Mouse (Mus musculus) yolk sac, embryonic 10.5 days (tissue): ENCODE data around the gene Tnrc6b.
A peak's percentile ranks its signal among the peaks of the same experiment; 100 is the strongest.

ENCODE experiments used
- DNase-seq: peaks from one replicate; pipeline ENCODE4 v3.0.0-alpha.2; 2017; ENCODE audit warnings: low spot score

The Tnrc6b gene

GRCm38 (mm10) chr15:80792556-80792955, 81.4 kb downstream of the Tnrc6b start:
- no peak for DNase-seq

GRCm38 (mm10) chr15:80795076-80795475, 84.0 kb downstream of the Tnrc6b start:
- no peak for DNase-seq

DNA sequence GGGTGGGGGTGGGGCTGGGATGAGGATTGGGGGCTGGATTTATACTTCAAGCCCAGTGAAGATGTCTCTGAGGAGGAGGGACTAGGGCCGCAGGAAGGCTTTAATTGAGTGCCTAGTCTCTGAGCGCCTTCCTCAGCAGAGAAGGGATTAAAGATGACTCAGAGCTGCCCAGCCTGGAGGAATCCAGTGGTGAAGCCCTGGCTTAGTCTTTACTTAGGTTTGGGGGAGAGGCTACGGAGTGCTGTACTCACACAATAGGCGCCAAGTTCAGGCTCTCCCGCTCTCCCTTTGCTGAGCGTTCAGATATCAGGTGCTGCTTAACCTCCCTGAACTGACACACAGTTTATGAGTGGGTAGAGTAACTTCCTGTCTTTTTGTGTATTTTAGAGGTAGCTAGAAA, 86.6 kb downstream of the Tnrc6b start:
- DNase-seq, result peak; percentile 50

DNA sequence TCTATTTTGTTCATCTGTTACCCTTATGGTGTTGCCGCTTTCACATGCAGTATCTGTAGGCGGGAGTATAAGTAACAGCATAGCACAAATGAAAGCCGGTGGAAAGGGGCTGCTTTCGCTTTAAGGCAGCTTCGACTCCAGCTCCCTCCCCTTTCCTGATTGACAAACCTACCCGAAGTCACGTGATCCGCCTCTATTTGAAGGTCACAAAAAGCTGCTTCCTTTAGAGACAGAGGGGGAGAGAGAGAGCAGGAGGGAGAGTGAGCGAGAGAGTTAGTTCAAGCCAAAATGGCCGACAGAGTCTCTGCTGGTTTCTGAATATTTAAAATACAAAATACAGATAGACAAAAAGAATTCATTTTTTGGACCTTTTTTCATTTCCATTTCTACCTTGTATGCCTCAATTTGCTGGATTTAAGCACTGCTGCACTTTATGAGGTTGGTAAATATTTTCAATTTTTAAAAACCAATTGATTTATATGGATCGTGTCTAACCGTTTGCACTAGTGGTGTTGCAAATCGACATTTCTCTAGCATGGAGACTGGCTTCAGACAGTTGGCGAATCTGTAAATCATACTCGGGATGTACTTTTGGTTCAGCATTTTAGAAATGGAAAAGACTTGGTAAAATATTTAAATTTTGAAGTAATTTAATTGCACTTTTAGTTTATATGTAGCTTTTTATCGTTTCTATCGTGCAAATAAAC, 87.4 kb downstream of the Tnrc6b start:
- DNase-seq, result peak; percentile 93

DNA sequence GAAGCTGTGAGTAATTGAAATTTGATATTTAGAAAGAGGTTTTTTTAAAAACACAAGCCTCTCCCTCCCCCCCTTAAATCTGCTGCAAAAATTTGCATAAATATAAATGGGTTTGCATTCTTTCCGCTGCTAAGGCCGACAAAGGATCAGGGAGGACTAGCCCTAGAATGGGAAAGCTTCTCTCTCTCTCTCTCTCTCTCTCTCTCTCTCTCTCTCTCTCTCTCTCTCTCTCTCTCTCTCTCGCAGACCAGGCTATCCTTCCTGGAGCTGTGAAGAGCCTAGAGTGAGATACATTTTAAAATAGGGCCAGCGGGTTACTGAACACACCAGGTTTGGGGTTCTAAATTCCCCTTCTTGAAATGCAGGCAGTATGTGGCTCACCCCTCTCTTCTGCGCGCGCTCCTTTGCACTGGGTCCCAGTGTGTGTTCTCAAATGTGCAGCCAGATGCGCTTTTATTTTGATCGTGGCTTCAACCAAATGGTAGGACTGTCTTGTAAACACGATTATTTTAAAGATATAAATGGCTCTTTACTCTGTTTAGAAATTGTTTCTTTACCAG, 88.0 kb downstream of the Tnrc6b start:
- DNase-seq, result peak; percentile 58

GRCm38 (mm10) chr15:80799634-80800137, 88.6 kb downstream of the Tnrc6b start:
- DNase-seq, result peak; percentile 62

DNA sequence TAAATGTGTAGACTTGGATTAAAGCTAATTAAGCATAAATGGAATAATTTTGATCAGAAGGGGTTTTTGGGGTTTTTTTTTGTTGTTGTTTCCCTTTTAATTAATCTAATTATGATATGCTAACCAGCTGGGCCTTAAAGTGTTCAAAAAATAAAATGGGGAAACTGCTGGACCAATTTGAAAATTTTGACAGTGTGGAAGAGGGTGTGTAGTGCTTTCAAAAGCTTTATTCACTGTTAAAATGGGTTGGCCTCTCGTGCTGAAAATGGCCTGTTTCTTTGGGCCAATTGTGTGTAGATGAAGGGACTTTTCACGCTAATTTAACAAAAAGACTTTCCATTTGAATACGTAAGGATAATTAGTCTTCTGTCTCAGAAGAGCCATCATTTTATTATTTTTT, 89.1 kb downstream of the Tnrc6b start:
- DNase-seq, result no peak

- no peak for DNase-seq
Observed at GRCm38 (mm10) chr15:80800765-80801164, 89.7 kb downstream of the Tnrc6b start.

GRCm38 (mm10) chr15:80801597-80801996, 90.5 kb downstream of the Tnrc6b start:
- no peak for DNase-seq

DNA sequence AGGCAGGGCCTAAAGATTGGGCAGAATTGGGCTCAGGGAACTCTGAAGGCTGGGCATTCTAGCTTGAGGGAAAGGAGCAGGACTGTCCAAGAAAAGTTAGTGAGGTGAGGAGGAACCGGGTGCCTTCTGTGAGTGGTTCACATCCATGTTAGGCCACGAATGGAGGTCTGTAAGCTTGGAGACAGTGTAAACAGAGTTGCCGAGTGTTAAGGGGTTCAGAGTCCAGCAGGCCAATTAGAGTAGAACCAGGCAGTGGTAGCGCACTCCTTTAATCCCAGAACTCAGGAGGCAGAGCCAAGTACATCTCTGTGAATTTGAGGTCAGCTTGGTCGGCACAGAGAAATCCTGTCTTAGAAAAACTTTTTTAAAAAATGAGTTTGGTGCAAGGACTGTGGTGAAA, 96.0 kb downstream of the Tnrc6b start:
- DNase-seq, result peak; percentile 40

DNA sequence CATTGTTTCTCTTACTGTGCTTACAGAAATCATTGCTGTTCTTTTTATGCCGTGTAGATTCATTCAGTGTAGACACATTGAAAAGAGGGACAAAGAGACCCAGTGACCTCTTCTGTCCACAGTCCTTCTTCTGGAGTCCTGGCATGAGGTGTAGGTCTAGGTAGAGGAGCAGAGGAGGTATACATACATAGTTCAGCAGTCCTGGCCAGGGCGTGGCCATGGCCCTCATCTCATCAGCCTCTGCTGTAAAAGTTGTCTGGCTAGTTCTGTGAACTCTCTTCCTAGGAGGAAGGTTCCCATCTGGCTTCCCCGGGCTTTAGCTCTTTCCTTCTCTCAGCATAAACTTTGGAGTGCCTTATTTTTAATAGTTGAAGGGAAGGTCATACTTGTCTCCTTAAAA, 99.1 kb downstream of the Tnrc6b start:
- DNase-seq, result no peak

GRCm38 (mm10) chr15:80812840-80813239, 101.7 kb downstream of the Tnrc6b start:
- DNase-seq, result no peak

- DNase-seq, result no peak
Observed at GRCm38 (mm10) chr15:80814792-80815191, 103.7 kb downstream of the Tnrc6b start.

- no peak for DNase-seq
Observed at GRCm38 (mm10) chr15:80822276-80822675, 111.2 kb downstream of the Tnrc6b start.

- DNase-seq, result no peak
Observed at GRCm38 (mm10) chr15:80831170-80831569, 120.1 kb downstream of the Tnrc6b start.

DNA sequence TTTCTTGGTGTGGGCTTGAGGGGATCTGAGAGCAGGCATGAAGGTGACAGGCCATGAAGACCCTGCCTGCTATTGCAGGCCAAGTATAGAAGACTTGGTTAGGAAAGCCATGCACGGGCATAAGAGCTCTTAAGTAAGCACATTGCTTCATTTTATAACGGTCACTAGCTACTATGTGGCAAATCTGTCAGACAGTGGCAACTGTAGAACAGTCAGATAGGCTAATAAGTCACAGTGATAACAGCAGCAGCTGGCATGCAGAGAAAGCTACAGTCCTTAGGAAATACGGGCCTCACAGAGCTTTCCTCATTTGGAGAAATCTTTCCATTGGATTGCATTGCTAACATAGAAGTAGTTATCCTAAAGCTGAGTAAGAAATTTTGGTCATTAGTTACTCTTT, 121.7 kb downstream of the Tnrc6b start:
- no peak for DNase-seq

DNA sequence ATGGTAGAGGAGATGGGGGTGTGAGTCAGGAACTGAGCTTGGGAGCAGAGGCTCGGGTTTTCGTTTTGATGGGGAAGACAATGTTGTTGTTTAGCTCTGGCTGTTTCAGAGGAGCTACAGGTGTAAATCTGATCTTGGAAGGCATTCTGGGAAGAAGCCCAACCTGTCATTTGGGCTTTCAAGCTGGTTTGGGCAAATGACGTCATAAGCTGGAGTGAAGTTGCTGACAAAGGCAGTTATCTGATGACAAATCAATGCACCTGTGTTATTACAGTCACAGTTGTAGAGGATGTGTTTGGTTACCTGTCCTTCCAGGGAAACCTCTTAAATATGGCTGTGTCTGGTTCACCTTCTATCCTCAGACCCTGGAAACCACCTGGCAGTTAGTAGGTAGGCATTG, 125.1 kb downstream of the Tnrc6b start:
- no peak for DNase-seq

- no peak for DNase-seq
Observed at GRCm38 (mm10) chr15:80838836-80839235, 127.7 kb downstream of the Tnrc6b start.

DNA sequence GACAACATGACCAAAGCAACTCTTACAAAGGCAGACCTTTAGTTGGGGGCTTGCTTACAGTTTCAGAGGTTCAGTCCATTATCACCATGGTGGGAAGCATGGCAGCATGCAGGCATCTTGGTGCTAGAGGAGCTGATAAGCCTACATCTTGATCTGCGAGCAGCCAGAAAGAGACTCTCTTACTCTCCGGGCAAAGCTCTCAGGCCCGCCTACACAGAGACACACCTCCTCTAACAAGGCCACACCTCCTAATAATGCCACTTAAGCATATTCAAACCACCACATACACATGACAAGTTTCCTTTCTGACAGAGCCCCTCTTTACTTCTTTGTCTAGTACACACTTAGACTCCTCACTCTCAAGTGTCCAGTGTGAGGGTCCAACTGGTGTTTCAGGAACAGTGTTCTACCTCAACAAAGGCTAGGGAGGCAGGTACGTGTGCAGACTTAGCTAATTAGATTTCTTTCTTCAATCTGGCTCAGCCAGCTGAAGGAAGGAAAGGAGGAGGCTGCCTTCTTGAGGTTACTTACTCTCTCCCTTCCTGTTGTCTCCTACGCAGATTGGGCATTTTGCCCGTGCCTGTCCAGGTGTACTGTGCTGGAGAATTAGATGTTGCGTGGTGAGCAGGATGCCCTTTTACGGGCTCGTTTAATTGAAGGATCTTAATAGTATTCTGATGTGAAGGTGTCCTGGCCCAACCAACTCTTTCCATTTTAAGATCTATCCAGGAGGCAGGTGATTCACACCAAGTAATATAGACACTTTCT, 128.7 kb downstream of the Tnrc6b start:
- no peak for DNase-seq

- DNase-seq, result no peak
Observed at GRCm38 (mm10) chr15:80844262-80844661, 133.1 kb downstream of the Tnrc6b start.

DNA sequence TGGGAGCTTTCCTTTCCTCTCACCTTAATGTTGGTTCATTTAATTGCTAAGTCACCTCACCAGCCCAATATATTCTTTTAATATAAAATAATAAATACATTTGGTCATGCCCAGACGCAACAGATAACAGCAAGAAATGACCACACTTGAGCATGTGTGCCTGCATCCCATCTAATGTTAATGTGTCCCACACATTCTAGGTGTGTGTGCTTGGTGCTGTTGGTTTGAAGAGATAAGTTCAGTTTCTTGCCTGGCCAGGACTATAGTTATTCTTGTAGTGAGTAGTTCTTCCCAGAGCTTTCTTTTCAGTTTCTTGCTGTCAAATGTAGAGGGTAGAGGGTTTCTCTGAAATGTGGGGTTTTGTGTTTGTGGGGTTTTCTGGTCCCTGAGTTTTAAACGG, 133.8 kb downstream of the Tnrc6b start:
- no peak for DNase-seq

DNA sequence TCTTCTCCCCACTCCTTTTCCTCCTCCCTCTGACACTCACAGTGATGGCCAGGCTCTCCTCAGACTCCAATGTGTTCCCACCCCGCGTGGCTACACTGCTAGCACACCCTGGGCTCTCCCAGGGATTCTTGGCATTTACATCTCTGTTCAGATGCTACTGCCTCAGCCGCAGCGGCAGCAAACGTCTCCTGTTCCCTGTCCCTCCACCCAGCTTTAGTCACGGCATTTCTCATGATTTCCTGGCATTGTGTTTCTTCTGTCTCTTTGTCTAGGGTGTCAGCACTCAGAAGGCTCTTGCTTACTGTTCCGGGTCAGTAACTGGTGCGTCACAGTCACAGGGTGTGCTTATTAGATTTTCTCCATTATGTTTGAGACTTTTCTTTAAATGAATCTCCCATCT, 138.9 kb downstream of the Tnrc6b start:
- no peak for DNase-seq
